ENCODE assay signal across 11 mouse cellular contexts in genomic region chr9:41791501-41792172, GRCm38 (mm10).
A peak's percentile ranks its signal among the peaks of the same experiment; 100 is the strongest.
DNase-seq lines count a peak whose midpoint lies in the region; ATAC-seq and TF ChIP-seq lines count a peak whose summit lies in the region.
"Had no signal": no experiment of that assay in that cellular context is flagged by ENCODE, and none has a peak within 500 bp of the region (broad histone marks: within the 10 kb centered on the region; RNA-seq: fewer than 3 reads in every experiment).

No protein-coding gene starts in this region.

- WGBS in forebrain, embryonic 13.5 days, result 56% methylated on average over 5 of the region's 5 CpGs

- no peak for TF ChIP-seq POLR2A in brain, embryonic 14.5 days (IDR thresholded peaks at IDR 0.05; ENCODE audit: borderline replicate concordance, extremely low read depth, insufficient read depth, insufficient read length, poor library complexity, severe bottlenecking)

- no peaks in the 10 kb centered on the region for H3K27me3 ChIP-seq in forebrain, embryonic 13.5 days
- H3K27me3 ChIP-seq: limb, embryonic 12.5 days had no signal

- no peak overlapping the region for H3K9ac ChIP-seq in forebrain, embryonic 13.5 days
- H3K9ac ChIP-seq: limb, embryonic 12.5 days had no signal

- H3K4me1 ChIP-seq in forebrain, embryonic 13.5 days, result peaks cover 49% of the 10 kb centered on the region

- peak; percentile 70 for ATAC-seq in forebrain, embryonic 13.5 days

- DNase-seq in heart, adult 11 months, result peak; percentile 55
- no peak for DNase-seq in heart, postnatal 10 days
- peak; percentile 87 for DNase-seq in brain, embryonic 14.5 days (ENCODE audit: low read depth)
- peak; percentile 39 to 44 for DNase-seq in left cerebral cortex, postnatal 10 days (ENCODE audit: extremely low spot score in 1 of 2, low spot score in 2 of 2)
- no peak for DNase-seq in kidney, adult 8-10 months
- no peak for DNase-seq in lung, postnatal 14 days
- DNase-seq in gastrocnemius, adult 2 months, result no peak
- DNase-seq: gastrocnemius, postnatal 14 days had no signal

- intact Hi-C loops in heart, postnatal 10 days (cut with DNase I), result no loop called here
- intact Hi-C loops in left cerebral cortex, postnatal 10 days (cut with DNase I), result no loop called here
- intact Hi-C loops in gastrocnemius, adult 2 months (cut with DNase I), result no loop called here

- H3K36me3 ChIP-seq in forebrain, embryonic 13.5 days (ENCODE audit: poor library complexity, severe bottlenecking), result no peaks in the 10 kb centered on the region
- H3K36me3 ChIP-seq: limb, embryonic 12.5 days had no signal

- no peaks in the 10 kb centered on the region for H3K9me3 ChIP-seq in forebrain, embryonic 13.5 days (replicated peaks)
- H3K9me3 ChIP-seq: limb, embryonic 12.5 days had no signal

- no peak overlapping the region for H3K4me3 ChIP-seq in forebrain, embryonic 13.5 days
- H3K4me3 ChIP-seq in gastrocnemius, adult 2 months, result no peak overlapping the region
- H3K4me3 ChIP-seq: limb, embryonic 12.5 days had no signal

- peak overlapping the region; percentile 75 for H3K27ac ChIP-seq in forebrain, embryonic 13.5 days
- no peak overlapping the region for H3K27ac ChIP-seq in gastrocnemius, adult 2 months
- H3K27ac ChIP-seq: stomach, postnatal 0 days had no signal

- TF ChIP-seq CTCF in brain, embryonic 14.5 days (IDR thresholded peaks at IDR 0.05; ENCODE audit: borderline replicate concordance, extremely low read depth, insufficient read depth, insufficient read length), result no peak
- TF ChIP-seq CTCF in gastrocnemius, adult 2 months (IDR thresholded peaks at IDR 0.05), result no peak

- H3K4me2 ChIP-seq in forebrain, embryonic 13.5 days, result 0 out of 2 replicates have a peak overlapping the region, but pooled peaks have one; percentile 12
- H3K4me2 ChIP-seq: limb, embryonic 12.5 days had no signal

Comparison
In these comparisons a context has a peak if more than half of its experiments do, and no peak if none do; other contexts are left out.
1. DNase-seq: peak in heart, adult 11 months (single experiment), brain, embryonic 14.5 days (single experiment) and left cerebral cortex, postnatal 10 days (2 of 2); none in heart, postnatal 10 days (0 of 2), kidney, adult 8-10 months (0 of 2), lung, postnatal 14 days (single experiment) and gastrocnemius, adult 2 months (single experiment).